Mouse (Mus musculus) limb, embryonic 12.5 days (tissue): ENCODE results near the gene Rexo2. TPM values are rescaled to one million over a fixed set of nuclear protein-coding genes. Genes with fewer than 3 reads are reported as not detected.
"Not testable (repeated sequence)": the region's sequence is repeated elsewhere in the genome, so short reads cannot be mapped to it uniquely, and the experiment has no call there.

Experiments
- ATAC-seq: fragments of 200-750 bp; cut with Nextera tagmentation; 2 replicates; pipeline ENCODE4 v1.8.0; 2017; ENCODE audit warnings: low read depth, moderate TSS enrichment; ENCODE audit not compliant: insufficient number of reproducible peaks, insufficient read depth, low FRiP score, low TSS enrichment
- H3K27ac ChIP-seq: fragments of 300-500 bp; sonication (generic); 2 replicates; pipeline ENCODE4 v1.5.1; 2016; ENCODE audit warnings: mild to moderate bottlenecking, moderate library complexity
- H3K27me3 ChIP-seq: fragments of 300-500 bp; sonication (generic); 2 replicates; pipeline ENCODE4 v1.6.1; 2016; ENCODE audit warnings: mild to moderate bottlenecking, moderate library complexity
- H3K36me3 ChIP-seq: fragments of 300-500 bp; sonication (generic); 2 replicates; pipeline ENCODE4 v1.6.1; 2016; ENCODE audit warnings: mild to moderate bottlenecking, moderate library complexity
- H3K4me1 ChIP-seq: fragments of 300-500 bp; sonication (generic); replicated peaks from 2 replicates; pipeline ENCODE4 v1.6.1; 2016
- H3K4me2 ChIP-seq: fragments of 300-500 bp; sonication (generic); 2 replicates; pipeline ENCODE4 v1.6.1; 2016; ENCODE audit warnings: mild to moderate bottlenecking, moderate library complexity
- H3K4me3 ChIP-seq: fragments of 300-500 bp; sonication (generic); replicated peaks from 2 replicates; pipeline ENCODE4 v1.5.1; 2016; ENCODE audit warnings: mild to moderate bottlenecking
- H3K9ac ChIP-seq: fragments of 300-500 bp; sonication (generic); replicated peaks from 2 replicates; pipeline ENCODE4 v1.6.1; 2016; ENCODE audit warnings: mild to moderate bottlenecking, moderate library complexity
- H3K9me3 ChIP-seq: fragments of 300-500 bp; sonication (generic); 2 replicates; pipeline ENCODE4 v1.6.1; 2016; ENCODE audit warnings: mild to moderate bottlenecking, moderate library complexity
- WGBS: fragments of 180-500 bp; shearing (Covaris S2); methylation state at CpG from one replicate; pipeline ENCODE4 v1.1.7; 2016; 5-methylcytosine and 5-hydroxymethylcytosine counted together
- polyA plus RNA-seq: library from polyadenylated mRNA; unstranded; fragments of >200 nt; fragmentation: Nextera tagmentation; extraction: Ambion mirVana; gene quantifications from 2 replicates; pipeline ENCODE4 v1.2.1, GENCODE M21; 2016

The Rexo2 gene
- 93.8 and 99.3 TPM in 2 replicates for polyA plus RNA-seq

DNA sequence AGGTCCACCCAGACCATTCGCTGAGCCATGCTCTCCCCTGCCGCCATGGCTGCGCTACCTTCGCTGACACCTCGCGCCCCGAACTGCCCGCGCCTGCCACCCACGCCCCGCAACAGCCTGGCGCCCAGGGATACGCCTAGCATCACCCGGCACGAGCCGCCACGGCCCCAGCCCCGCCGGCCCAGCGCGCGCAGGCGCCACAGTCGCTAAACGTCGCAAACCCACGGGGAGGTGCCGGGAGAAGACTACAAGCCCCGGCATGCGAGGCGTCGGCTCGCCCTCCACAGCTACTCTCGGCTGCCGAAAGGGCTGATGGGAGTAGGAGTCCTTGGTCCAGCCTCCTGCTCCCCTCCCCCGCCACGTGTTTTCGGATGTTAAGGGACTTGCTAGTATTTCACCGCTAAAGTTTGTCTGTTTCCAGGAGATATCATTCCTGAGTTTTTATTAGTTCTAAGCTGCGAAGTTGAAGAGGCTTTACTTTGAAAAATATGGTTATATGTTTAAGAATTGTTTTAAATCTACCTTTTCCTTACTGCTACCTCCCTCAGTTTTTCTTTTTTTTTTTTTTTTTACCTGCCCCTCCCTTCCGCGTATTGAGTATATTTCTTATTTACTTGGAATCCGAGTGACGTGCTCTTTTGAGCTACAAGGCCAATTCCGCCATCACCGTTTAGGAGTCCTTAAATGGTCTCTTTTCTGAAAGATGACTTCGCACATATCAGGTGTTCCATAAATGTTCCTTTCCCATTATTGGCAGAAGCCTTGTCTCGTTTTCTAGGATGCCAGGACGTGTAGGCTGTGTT, at the start of gene Rexo2:
TSS of gene Rexo2 (minus strand) at position 213 of the 803 bp plus-strand sequence.
- peak within 1 kb of the TSS; percentile 79 for H3K4me3 ChIP-seq
- no peaks in the 10 kb centered on the region for H3K27me3 ChIP-seq
- peaks cover 13% of the 10 kb centered on the region for H3K4me1 ChIP-seq
- peak within 1 kb of the TSS; percentile 72 for H3K9ac ChIP-seq
- peaks cover 27% of the 10 kb centered on the region for H3K36me3 ChIP-seq
- H3K9me3 ChIP-seq = no peaks in the 10 kb centered on the region
- H3K4me2 ChIP-seq = peak within 1 kb of the TSS; percentile 82
- H3K27ac ChIP-seq = no peak within 1 kb of the TSS
- peak; percentile 98 for ATAC-seq
- WGBS = 1% methylated on average over 49 of the region's 49 CpGs

DNA sequence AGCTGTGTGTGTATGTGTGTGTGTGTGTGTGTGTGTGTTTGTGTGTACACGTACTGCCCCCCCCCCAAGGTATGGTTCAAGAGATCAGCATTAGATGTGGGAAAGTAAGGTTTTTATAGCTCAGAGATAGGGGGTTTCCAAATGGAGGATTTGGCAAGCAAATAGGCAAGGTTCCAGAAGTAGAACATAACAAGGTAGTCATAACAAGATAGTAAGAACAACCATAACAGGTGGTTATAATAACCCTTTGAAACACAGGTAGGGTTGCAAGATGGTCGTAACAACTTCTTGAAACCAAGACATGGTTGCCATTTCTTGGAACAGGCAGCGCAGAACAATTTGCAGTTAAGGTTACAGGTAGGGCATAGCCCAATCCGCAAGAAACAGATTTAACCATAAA, 46.1 kb upstream of the Rexo2 start:
- H3K36me3 ChIP-seq = no peaks in the 10 kb centered on the region
- H3K9me3 ChIP-seq = no peaks in the 10 kb centered on the region
- no peak overlapping the region for H3K9ac ChIP-seq
- H3K4me1 ChIP-seq = no peaks in the 10 kb centered on the region
- no peak overlapping the region for H3K4me2 ChIP-seq
- WGBS = 90% methylated on average over 4 of the region's 4 CpGs
- H3K27me3 ChIP-seq = no peaks in the 10 kb centered on the region
- ATAC-seq = no peak
- H3K27ac ChIP-seq = no peak overlapping the region
- H3K4me3 ChIP-seq = no peak overlapping the region

DNA sequence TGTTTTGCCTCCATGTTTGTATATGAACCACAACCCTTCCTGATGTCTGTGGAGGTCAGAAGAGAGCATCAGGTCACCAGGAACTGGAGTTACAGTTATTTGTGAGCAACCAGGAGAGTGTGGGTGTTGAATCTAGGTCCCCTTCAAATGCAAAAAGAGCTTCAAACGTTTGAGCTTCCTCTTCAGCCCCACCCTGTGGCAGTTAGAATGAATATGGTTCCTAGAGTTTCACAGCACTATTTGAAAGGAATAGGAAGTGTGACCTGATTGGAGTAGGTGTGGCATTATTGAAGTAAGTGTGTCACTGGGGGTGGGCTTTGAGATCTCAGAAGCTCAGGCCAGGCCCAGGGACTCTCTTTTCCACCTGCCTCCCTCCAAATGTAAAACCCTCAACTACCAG, 45.1 kb upstream of the Rexo2 start:
- H3K27me3 ChIP-seq = no peaks in the 10 kb centered on the region
- H3K36me3 ChIP-seq = no peaks in the 10 kb centered on the region
- no peak overlapping the region for H3K4me3 ChIP-seq
- no peak overlapping the region for H3K9ac ChIP-seq
- 3% methylated on average over 1 of the region's 1 CpGs for WGBS
- no peaks in the 10 kb centered on the region for H3K9me3 ChIP-seq
- no peak overlapping the region for H3K27ac ChIP-seq
- ATAC-seq = no peak
- H3K4me2 ChIP-seq = no peak overlapping the region
- no peaks in the 10 kb centered on the region for H3K4me1 ChIP-seq

DNA sequence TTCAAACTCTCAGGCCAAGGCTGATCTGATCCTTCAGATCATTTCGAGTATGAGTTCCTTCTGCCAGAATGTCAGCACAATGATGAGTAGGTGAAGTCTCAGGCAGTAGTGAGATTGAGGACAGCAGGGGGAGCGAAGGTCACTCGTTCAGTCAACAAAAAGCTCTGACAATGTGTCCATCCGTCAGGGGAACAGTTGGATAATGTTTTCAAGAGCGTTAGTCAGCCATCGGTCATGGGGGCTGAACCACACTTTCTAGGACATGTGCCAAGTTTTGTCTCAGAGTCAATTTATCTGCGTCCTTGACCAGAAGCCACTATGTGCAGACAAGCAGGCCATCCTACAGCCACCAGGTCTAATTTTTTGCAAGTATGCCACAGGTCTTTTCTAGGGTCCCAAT, 40.0 kb upstream of the Rexo2 start:
- not testable (repeated sequence) for H3K4me2 ChIP-seq, ATAC-seq, H3K4me3 ChIP-seq, H3K9me3 ChIP-seq, H3K4me1 ChIP-seq, H3K9ac ChIP-seq, H3K36me3 ChIP-seq, H3K27ac ChIP-seq, H3K27me3 ChIP-seq
- WGBS = 73% methylated on average over 5 of the region's 7 CpGs

DNA sequence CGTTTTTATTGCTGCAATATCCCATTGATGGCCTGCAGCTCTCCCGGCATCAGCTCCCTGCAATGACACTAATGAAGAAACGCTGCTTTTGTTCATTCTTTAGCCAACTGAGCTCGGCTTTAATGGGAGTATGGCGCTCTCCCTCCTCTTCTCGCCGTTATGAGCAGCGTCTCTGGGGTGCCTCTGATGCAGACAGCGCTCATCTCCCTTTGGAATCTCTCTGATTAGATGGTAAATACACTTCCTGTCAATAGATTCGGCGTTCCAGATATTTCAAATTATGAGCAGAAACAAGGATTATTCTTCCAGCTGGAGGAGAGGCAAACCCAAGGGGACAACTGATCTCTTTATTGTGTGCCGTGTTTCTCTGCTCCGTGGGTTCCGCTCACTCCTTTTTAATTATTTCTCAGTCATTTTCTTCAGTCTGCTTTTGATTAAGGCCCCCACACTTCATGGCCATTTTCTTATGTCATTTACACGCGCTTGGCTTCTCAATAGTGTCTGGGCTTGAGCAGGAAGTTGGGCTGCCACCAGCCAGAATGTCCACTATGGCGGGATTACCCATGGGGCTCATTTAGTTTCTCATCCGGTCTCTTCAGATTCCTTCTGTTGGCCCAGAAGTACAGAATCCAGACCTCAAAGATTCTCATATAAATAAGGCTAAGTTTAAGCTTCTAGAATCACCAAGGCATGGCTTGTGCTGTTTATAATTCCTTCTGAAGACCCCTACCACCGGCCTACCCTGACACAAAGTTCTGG, 37.1 kb upstream of the Rexo2 start:
- ATAC-seq = no peak
- WGBS = 44% methylated on average over 19 of the region's 19 CpGs
- Histone ChIP-seq H3K27ac (no peak overlapping the region), H3K27me3 (no peaks in the 10 kb centered on the region), H3K4me2 (peak overlapping the region; percentile 36), H3K36me3 (no peaks in the 10 kb centered on the region), H3K9me3 (no peaks in the 10 kb centered on the region), H3K4me3 (0 out of 2 replicates have a peak overlapping the region, but pooled peaks have one; percentile 6), H3K9ac (no peak overlapping the region), H3K4me1 (peaks cover 7% of the 10 kb centered on the region)

DNA sequence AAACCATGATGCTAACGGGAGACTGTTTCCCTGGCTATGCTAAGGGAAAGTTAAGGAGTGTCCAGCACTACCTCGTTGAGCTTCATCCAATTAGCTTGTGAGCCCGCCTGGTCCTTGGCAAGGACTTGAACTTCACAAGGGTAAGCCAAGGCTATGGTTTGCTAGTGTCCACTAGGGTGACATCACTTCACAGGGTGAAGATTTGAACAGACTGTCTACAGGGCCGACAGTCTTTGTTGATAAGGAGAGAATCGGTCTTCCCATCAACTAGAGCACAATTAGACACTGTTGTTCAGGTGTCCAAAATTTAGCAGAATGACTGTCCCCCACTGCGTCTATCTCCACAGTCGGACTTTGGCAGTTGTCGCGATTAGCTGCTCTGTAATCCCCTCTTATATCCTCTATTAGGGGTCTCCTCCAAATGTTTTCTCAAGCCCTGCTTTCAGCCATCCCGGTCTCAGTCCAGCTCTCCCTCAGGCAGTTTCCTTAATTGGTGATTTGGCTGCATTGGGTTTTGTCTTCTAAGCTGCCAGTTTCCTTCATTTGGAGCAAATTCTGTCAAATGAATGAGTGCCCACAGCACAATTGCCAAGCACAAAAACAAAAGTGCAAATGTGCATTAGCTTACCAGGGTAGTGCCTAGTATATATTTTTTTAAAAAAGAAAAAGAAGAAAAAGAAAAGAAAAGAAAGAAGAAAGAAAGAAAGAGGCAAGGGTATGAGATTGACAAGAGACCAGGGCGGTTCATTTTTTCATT, 36.4 kb upstream of the Rexo2 start:
- Histone ChIP-seq H3K27ac (no peak overlapping the region), H3K4me2 (peak overlapping the region; percentile 36; the same call in 1 of the 2 replicates), H3K27me3 (no peaks in the 10 kb centered on the region), H3K4me1 (peaks cover 7% of the 10 kb centered on the region), H3K4me3 (no peak overlapping the region), H3K9ac (no peak overlapping the region), H3K9me3 (no peaks in the 10 kb centered on the region), H3K36me3 (no peaks in the 10 kb centered on the region)
- 68% methylated on average over 11 of the region's 11 CpGs for WGBS
- no peak for ATAC-seq

DNA sequence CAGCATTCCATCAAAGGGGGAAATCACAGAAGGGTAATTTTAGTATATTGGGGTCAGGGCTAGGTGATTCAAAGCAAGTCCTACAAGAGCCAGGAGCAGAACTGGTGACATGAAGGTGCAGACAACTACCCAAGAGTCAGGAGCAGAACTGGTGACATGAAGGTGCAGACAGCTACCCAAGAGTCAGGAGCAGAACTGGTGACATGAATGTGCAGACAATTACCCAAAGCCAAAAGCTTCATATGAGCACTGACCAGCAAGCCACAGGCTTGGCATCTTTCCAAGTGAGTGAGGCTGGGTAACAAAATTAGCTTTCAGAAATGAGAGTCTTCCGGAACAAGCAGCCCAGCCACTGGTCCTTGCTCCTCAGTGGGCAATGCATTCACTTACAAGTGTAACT, 34.9 kb upstream of the Rexo2 start:
- H3K4me3 ChIP-seq = no peak overlapping the region
- WGBS = 53% methylated on average over 1 of the region's 1 CpGs
- H3K9me3 ChIP-seq = no peaks in the 10 kb centered on the region
- no peak for ATAC-seq
- no peak overlapping the region for H3K27ac ChIP-seq
- H3K4me1 ChIP-seq = peaks cover 7% of the 10 kb centered on the region
- H3K36me3 ChIP-seq = no peaks in the 10 kb centered on the region
- H3K4me2 ChIP-seq = no peak overlapping the region
- H3K9ac ChIP-seq = no peak overlapping the region
- H3K27me3 ChIP-seq = no peaks in the 10 kb centered on the region; the same call in 1 of the 2 replicates

DNA sequence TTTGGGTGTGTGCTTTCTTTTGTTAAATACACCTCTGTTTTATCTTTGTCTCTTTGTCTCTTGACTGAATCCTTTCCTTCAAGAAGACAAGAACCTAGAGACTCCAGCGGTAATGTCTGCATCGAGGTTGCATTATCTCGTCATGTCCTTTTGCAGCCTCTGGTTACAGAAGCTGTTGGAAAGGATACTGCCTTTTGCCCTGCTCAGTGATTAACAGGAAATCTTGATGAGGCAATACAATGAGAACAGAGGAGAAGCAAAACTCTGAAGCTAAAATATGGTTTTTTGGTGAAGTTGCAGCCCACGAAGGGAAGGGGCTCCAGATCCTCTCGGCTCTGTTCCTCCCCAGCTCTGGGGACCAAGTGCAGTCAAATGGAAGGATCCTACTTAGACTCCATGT, 29.7 kb upstream of the Rexo2 start:
- ATAC-seq = no peak
- no peak overlapping the region for H3K27ac ChIP-seq
- H3K27me3 ChIP-seq = no peaks in the 10 kb centered on the region; the same call in 1 of the 2 replicates
- no peak overlapping the region for H3K4me3 ChIP-seq
- 89% methylated on average over 5 of the region's 5 CpGs for WGBS
- no peak overlapping the region for H3K9ac ChIP-seq
- H3K4me1 ChIP-seq = no peaks in the 10 kb centered on the region
- no peaks in the 10 kb centered on the region for H3K36me3 ChIP-seq
- H3K9me3 ChIP-seq = no peaks in the 10 kb centered on the region
- no peak overlapping the region for H3K4me2 ChIP-seq

DNA sequence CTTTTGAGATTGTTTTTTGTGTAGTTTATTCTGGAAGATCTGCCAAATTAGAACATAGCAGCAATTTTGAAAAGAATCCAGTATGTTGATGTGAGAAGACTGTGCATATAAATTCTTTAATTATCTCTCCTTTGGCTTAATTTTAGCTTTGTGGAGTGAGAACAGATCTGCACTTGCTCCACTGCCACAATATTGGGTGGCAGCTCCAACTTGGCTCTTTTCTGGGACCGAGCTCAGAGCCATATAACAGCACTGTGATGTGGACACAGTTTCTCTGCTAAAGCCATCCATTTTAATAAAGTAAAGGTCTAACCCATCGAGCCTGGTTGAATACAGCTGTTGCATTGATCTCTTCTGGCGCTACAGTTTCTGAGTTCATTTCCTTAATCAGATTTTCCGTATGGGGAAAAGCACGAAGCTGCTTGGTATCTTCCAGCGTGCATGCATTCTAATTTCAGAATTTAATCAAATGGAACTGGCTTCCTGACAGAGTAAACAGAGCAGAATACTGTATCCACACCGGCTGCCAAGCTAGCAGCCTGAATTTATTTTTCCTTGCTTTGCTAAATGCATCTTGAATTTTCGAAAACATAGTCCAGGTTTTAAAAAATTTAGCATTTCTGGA, 24.4 kb upstream of the Rexo2 start:
- Histone ChIP-seq H3K9me3 (no peaks in the 10 kb centered on the region), H3K4me2 (no peak overlapping the region), H3K4me3 (no peak overlapping the region), H3K27ac (no peak overlapping the region), H3K27me3 (no peaks in the 10 kb centered on the region), H3K4me1 (no peaks in the 10 kb centered on the region), H3K9ac (no peak overlapping the region), H3K36me3 (no peaks in the 10 kb centered on the region)
- no peak for ATAC-seq
- WGBS = 78% methylated on average over 8 of the region's 8 CpGs

DNA sequence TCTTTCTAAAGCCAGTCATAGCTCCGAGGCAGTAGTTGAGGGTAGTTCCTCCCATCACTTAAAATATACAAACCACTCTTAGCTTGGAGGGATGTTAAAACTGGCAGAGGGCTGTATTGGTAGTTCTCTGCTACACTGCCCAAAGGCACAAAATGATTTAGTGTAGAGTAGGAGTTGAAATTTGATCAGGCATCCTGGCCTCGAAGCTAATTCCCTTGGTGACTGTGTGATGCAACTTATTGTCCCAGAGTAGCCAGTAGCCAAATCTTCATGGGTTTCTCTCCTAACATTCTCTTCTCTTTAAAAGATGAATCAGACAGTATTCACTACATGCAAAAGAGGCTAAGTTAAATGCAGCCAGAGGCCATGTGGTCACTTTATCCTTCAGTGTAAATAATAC, 22.6 kb upstream of the Rexo2 start:
- no peak for ATAC-seq
- 52% methylated on average over 2 of the region's 2 CpGs for WGBS
- no peaks in the 10 kb centered on the region for H3K27me3 ChIP-seq
- H3K4me3 ChIP-seq = no peak overlapping the region
- H3K36me3 ChIP-seq = no peaks in the 10 kb centered on the region
- no peak overlapping the region for H3K4me2 ChIP-seq
- H3K9me3 ChIP-seq = no peaks in the 10 kb centered on the region
- no peak overlapping the region for H3K27ac ChIP-seq
- H3K4me1 ChIP-seq = no peaks in the 10 kb centered on the region
- H3K9ac ChIP-seq = no peak overlapping the region
